Mouse (Mus musculus) heart, postnatal 25 days (tissue): Measurements from ENCODE around the gene Tmem170. TPM values are rescaled to one million over a fixed set of nuclear protein-coding genes. Genes with fewer than 3 reads are reported as not detected.

Experiments
- DNase-seq: peaks from one replicate; pipeline ENCODE4 v3.0.0; 2022; ENCODE audit warnings: low spot score
- intact Hi-C: fragments of 180-260 bp; cut with DNase I; formaldehyde crosslinking; loops from one replicate; pipeline ENCODE4 v1.15.1; 2025
- total RNA-seq, 2 experiments: library from RNA; stranded (reverse); gene quantifications; 2 replicates each; pipeline ENCODE4 v1.2.3; 2021

Tmem170 gene
- total RNA-seq, result 1 to 10 TPM; 2.9 to 3.1 TPM

DNA sequence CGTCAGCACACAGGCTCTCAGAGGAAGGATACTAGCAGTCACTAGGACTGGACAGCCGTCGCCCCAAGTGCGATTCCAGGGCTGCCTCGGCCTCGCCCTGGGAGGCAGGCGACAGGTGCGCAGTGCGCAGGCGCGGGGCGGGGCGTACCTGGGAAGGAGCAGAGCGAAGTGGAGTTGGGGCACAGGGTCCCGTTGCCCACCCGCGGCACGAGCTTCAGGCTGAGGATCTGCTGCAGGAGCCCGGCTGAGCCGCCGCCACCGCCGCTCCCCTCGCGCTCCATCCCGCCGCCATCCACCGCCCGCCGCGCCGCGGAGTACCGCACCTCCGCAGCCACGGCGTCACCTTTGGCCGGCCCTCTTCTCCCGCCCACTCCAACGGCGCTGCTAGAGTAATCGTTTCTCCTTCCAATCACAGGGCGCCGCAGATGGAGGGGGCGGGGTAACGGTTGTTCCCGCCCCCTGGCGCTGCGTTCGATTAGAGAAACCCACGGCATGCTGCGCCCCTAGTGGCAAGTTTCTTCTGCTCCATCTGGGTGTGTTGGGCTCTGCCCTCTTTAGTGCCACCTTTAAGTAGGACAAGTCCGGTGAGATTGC lies at the start of gene Tmem170:
Gene Tmem170 (minus strand): TSS at position 396 of the 594 bp plus-strand sequence.
- intact Hi-C loops, result no loop called here

DNA sequence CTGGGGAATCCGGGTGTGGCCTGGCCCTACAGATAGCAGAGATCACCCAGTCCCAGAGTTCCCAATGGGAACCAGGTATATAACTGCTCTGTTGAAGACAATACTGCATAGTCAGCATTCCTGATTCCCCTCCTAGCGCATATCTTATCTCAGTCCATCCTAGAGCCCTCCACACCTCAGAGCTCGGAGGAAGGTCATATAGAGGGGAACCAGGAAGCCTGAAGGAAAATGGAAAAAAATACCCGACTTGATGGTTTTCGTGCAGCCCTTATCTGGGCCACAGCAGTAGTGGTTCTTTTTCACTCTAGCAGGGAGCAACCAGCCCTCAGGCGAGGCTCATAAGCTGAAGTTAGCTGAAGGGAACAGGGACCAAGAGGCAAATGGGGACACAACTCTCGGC lies 48.4 kb upstream of the Tmem170 start:
- intact Hi-C loops, result loop anchor here (5.0 kb wide), 1 partner anchor 43 kb away; no protein-coding TSS in a partner anchor

More for the DNA sequence above, at the start of gene Tmem170:
- DNase-seq, result peak; percentile 94

DNA sequence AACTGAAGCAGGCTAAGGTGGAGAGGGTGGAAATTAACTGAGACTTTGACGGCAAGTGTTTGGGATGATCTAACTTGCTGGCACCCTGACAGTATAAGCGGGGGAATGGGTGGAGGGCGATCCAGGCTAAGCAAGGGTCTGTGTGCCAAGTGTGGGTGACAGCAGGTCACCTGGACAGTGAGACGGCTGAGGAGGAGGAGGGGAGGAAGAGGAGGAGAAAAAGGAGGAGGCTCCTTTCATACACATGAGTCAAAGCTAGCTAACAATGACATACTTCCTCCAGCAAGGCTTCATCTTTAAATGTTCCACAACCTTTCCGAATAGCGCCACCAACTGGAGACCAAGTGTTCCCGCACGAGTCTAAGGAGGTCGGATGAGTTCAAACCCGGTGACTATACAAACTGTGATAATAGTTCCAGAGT lies 46.8 kb upstream of the Tmem170 start:
- intact Hi-C loops, result loop anchor here (5.0 kb wide), 1 partner anchor 41 kb away; no protein-coding TSS in a partner anchor
- DNase-seq, result peak; percentile 13

More for the DNA sequence above, 48.4 kb upstream of the Tmem170 start:
- DNase-seq, result no peak

DNA sequence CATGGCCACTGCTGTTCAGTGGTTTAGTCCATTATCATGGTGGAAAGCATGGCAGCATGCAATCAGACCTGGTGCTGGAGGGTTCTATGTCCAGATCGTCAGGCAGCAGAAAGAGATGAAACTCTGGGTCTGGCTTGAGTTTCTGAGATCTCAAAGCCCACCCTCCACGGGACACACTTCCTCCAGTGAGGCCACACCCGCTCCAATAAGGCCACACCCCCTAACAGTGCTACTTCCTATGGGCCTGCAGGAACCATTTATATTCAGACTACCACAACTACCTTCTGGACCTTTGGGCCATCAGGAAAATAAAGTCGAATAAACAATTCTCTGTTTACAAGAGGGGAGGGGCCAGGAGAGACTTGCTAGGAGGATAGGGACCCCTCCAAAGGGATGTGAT lies 44.4 kb upstream of the Tmem170 start:
- intact Hi-C loops, result loop anchor here (5.0 kb wide), 1 partner anchor 39 kb away; no protein-coding TSS in a partner anchor
- DNase-seq, result no peak

DNA sequence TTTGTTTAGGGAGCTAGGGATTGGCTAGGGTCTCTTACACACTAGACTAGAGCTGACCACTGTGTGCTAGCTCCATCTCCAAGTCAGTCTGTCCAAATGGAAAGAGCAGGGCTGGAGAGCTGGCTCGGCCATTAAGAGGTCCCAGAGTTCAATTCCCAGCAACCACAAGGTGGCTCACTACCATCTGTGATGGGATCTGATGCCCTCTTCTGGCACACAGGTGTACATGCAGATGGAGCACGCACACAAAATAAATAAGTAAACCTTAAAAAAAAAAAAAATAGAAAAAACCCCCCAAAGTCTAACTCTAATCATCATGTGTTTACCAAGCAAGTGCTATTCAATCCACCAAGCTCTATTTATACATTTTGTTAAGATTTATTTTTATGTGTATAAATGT lies 43.1 kb upstream of the Tmem170 start:
- DNase-seq, result no peak
- intact Hi-C loops, result loop anchor here (5.0 to 10.0 kb wide), 2 partner anchors 37 to 245 kb away; no protein-coding TSS in a partner anchor

DNA sequence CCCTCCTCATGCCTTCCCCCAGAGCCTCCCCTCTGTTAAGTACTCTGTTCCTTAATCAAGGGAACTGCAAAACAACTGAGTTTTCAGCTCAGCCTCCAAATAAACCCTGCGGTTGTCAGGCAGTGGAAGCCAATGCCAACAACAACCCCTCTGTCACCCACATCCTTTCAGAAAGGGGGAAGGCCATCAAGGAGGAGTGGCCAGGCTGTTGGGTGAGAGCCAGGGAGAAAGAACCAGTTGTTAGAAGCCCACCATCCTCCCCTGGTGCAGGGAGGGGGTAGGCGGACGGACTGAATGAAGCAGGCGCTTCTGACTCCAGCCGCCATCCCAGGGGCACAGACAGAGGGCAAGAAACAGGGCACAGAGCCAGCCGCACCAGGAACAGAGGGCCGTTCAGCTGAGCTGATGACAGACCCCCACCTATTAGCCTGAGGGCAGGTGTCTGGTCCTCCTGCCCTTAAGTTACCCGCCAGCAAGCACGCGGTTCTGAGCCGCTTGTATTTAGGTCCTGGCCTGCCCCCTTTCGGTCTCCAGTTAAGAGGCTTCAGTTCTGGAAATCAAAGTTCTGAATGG lies 36.4 kb upstream of the Tmem170 start:
- DNase-seq, result no peak
- intact Hi-C loops, result loop anchor here (10.0 kb wide), 1 partner anchor 238 kb away; no protein-coding TSS in a partner anchor

DNA sequence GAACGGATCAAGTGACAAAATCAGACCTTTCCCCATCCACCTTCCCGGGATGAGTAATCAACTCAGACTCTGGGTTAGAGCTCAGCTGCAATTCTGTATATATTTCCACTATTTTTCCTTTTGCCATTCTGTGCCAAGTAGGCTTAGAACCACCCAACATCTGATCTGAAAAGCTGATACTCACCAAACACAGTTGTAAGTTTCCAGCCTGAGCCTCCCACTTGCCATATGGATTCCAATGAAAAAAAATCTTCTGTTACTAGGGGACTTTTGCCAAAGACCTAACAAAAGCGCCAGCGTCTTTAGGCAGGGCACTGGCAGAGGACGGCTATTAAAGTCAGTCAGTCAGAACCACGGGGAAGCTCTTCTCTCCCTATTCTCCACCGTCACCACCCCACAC lies 35.0 kb upstream of the Tmem170 start:
- DNase-seq, result no peak
- intact Hi-C loops, result loop anchor here (10.0 kb wide), 1 partner anchor 237 kb away; no protein-coding TSS in a partner anchor

DNA sequence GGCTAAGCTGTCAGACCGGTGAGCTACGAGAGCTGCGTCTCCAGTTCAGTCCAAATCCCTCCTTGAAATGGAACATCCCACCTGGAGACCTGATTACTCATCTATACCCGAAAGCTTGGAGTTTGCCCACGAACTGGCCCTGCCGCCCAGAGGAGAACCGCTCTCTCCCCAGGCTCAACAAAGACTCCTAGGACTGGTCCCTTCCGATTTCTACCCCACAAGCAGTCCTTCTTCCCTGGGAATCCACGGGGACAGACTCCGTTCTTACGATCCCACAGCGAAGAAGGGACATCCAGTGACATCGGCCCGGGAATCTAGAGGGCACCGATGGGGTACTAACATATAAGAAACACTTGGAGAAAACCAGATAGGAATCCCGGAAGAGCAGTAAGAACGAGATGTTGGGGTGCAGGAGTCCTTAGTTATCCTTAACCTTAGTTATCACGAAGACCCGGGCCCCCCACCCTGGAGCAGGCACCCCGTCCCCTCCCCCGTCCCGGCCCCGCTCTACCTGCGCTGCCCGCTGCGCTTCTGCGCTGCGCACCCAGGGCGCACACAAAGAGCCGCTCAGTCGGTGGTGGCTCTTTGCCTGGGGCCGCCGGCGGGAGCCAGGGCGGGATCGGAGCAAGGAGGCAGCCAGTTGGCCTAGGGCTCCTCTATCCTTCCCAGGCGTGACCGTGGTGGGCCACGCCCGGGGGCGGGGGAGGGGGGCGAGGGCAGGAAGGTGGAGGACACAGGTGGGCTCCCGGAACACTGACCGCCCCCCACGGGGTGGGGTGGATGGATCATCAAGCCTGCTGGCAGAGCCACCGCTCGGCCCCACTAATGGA lies 33.3 kb upstream of the Tmem170 start, which contains the start of gene Chst5:
Gene Chst5 (minus strand): TSS at position 827 of the 830 bp plus-strand sequence.
- intact Hi-C loops, result loop anchor here (10.0 kb wide), 1 partner anchor 235 kb away; no protein-coding TSS in a partner anchor
- DNase-seq, result no peak

DNA sequence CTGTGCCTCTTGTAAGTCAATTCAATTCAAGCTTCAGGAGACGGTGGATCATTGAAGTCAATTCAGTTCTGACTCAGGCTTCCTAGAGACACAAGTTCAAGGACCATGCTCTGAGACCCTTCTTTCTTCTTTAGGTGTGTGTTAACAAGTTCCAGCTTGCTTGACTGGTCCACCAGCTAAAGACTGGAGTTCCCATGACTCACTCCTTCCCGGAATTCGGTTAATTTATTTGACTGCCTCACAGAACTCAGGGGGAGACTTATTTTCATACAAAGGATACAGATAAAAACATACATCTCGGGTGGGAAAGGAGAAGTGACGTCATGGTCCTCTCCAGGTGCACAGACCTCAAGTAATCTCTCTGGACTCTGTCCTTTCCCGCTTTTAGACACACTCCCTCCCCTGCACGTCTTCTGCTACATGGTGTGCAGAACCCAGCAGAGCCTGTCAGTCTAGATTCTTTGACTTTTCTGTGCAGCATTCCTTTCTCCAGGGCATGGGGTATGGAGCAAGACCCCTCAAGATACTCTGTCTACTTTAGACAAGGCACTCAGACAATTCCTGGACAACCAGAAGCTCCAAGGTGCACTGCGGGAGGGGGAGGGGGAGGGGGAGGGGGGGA lies 29.1 kb upstream of the Tmem170 start:
- intact Hi-C loops, result no loop called here
- no peak for DNase-seq

DNA sequence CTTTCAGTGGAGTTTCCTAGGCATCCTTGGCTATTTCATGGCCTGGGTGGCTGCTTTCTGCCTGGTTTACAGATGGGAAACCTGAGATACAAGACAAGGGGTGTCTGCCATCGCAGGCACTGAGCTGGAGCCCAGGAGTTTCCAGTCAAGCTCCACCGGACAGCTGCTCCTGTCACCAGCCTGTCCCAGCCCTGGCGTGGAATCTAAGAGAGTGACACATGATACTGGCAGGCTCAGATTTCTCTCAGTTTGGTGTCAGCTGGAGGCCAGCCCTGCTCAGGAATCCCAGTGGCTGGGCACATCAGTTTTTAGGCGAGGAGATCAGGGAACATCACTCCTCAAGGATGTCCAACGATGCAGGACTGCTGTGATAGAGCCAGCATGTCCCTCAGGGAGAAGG lies 25.5 kb upstream of the Tmem170 start:
- DNase-seq, result no peak
- intact Hi-C loops, result no loop called here

DNA sequence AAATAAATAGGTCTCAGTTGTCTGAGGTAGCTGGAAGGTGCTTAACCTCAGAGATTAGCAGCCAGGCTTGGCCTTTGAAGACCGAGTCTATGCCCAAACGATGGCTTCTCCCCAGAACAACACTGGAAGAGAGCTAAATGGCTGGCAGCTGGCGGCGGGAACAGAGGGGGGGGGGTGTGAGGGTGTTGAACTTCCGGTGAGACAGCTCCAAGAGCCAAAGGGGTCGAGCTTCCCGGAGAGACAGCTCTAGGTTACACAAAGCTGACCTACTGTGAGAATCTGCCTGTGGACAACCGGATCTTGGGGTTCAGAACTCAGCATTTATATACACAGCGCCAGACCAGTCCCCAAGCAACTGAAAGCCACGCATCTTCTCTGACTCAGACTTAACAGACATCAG lies 22.0 kb upstream of the Tmem170 start:
- no peak for DNase-seq
- intact Hi-C loops, result no loop called here

DNA sequence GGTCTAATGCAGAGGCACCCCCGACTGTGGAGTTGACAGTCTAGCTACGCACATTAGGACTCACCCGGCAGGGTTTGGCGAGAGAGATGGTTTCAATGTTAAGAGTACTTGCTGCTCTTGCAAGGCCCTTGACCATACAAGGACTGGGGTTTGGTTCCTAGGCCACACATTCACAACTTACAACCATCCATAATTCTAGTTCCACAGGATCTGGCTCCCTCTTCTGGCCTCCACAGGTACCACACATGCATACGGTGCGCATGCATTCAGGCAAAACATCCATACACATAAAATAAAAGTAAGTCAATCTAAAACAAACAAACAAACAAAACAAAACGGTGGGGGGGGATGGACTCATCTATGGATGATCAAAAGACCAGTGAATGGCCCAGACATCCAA lies 18.4 kb upstream of the Tmem170 start:
- intact Hi-C loops, result no loop called here
- DNase-seq, result no peak

DNA sequence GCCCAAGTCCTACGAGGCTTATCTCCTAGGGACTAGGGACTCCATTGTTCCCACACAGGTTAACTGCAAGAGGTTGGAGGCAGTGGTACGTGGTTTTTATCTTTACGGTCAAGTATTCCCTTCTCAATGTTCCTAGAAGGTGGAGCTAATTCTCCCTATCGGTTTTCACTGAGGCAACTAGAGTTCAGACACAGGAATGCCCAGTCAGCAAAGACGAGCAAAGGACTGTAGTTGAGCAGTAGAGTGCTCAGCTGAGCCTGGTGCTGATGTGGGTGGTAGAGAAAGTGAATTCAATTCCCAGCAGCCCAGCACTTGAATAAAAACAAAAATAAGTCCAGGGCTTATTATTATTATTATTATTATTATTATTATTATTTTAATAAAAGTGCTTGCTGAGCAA lies 16.1 kb upstream of the Tmem170 start:
- intact Hi-C loops, result no loop called here
- DNase-seq, result no peak

DNA sequence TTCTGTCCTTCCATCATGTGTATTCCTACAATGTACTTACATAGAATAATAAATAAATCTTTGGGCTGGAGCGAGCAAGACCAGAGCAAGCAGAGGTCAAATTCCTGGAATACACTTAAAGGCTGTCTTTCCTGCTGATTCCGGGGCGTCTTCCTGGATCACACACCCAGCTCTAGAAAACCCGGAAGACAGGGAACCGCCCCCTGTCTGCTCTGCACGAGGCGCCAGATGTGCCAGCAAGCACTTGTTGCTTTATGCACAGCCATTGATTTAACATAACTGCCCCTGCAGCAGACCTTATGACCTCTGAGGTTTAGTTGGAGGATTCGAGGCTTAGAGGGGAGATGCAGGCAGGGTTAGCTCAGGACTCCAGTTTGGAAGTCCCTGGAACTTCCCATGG lies 15.4 kb upstream of the Tmem170 start:
- intact Hi-C loops, result no loop called here
- no peak for DNase-seq

DNA sequence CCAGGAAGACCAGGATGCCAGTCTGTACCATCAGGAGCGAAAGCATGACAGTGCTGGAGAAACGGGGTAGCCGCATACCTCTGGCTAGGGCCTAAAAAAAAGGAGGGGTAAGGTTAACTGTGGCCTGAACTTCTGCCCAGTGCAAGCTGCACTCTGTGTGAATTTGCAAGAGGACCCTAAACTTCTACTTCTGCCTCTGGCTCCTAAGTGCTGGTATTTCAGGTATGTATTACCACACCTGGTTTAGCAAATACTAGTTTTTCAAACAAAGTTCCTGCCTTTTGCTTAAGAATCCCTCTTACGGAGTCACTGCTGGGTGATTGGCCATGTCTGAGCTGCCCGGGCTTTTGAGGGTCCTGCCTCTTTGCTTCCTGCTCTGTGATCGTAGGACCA lies 14.4 kb upstream of the Tmem170 start:
- no peak for DNase-seq
- intact Hi-C loops, result no loop called here

DNA sequence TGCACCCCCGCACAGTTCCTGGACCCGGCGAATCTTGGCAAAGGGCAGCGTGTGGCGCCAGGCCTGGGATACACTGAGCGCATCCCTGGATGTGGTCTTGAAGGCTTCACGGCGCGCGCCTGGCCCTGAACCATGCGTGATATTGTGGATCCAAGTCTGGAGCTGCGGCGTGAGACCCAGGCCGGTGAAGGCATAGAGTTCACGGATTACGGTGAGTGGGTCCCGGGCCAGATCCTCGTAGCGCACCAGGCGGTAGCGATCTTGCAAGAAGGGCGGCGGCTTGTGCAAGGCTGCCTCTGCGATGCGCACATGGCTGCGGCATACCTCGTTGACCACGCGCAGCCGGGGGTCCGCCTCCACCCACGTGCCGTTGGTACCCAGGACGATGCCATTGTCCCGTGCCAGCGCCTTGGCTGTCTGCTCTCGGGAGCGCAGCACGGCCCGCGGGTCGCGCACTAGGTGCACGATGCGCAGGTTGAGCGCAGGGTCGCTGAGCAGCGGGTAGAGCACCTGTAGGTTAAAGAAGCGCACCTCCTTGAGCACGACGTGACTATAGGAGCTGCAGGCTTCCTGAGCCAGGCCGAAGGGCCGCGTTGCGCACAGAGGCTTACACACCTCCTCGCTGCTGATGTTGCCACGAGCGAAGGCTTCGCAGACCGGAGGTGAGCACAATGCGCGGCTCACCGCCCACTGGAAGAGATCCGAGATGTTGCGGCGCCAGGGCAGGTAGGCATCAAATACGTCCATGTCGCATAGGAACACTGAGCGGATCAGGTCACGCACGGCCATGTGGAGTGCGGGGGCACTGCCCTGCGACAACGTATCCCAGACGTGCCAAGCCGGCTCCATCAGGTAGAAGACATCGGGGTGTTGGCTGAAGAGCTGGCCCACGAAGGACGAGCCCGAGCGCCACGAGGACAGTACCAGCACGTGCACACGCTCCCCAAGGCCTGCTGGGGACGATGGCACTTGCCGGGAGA lies 13.7 kb upstream of the Tmem170 start:
- no peak for DNase-seq
- intact Hi-C loops, result no loop called here

DNA sequence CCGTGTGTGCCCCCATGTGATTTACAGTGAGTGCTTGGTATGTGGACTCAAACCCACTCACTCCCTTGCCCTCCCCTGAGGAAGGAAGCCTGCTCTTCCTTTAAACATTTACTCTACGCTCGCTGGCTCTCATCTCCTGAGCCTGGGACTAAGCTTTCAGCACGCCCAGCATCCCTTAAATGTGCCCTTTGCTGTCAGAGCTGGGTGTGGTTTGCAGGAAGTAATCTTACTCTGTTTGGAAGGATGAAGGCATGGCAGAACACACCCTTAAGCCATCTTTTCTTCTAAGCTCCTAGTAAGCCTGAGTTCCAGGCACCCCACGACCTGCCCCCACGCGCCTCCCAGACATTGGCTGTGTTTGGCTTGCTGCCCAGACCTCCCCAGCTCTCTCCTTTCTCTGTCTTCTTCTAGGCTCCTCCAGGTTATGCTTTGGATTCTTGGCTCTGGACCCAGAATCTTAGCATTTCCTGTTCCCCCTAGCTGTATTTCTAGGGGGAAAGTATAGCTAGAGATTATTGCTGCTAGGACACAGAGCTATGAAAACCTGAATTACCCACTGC lies 11.6 kb upstream of the Tmem170 start:
- no peak for DNase-seq
- intact Hi-C loops, result no loop called here

DNA sequence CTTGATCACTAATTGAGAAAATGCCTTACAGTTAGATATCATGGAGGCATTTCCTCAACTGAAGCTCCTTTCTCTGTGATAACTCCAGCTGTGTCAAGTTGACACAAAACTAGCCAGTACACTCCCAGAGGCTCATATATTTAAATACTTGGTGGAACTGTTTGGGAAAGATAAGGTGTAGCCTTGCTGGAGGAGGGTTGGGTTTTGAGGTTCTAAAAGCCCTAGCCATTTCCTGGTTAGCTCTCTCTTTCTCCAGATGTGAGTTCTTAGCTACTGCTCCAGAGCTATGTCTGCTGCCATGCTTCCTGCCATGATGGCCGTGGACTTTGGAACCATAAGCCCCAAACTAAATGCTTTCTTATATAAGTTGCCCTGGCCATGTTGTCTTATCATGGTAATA lies 10.9 kb upstream of the Tmem170 start:
- DNase-seq, result no peak
- intact Hi-C loops, result no loop called here

DNA sequence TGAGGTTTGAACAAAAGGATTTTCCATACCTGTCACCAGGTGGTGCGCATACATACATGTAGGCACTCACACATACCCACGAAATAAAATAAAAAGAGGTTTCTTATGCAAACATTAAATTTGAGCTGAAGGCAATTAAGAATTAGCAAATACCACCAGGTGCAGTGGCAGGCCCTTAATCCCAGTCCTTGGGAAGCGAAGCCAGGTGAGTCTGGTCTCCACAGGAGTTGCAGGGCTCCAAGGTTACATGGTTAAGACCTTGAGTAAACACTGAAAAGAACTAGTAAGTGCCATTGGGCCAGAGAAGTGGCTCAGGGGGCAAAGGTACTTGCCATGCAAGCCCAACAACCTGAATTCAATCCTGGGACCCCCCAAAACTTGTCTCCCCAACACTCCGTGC lies 7.1 kb upstream of the Tmem170 start:
- intact Hi-C loops, result loop anchor here (2.0 to 5.0 kb wide), 3 partner anchors 39 to 149 kb away; no protein-coding TSS in a partner anchor
- no peak for DNase-seq
